Mouse (Mus musculus) CH12.LX (cell line): ENCODE data around the gene Otud7b.

Experiments
- CHD1 ChIP-seq: IDR thresholded peaks from 2 replicates; pipeline ENCODE4 v1.6.1; 2012; ENCODE audit warnings: low read depth, low read length, improper control_type of control experiment, inconsistent platforms
- CTCF ChIP-seq, 2 experiments: IDR thresholded peaks in 1 of 2; conservative IDR thresholded peaks in 1 of 2; 2 replicates each; pipeline ENCODE4 v1.5.1; 2011 to 2012; ENCODE audit warnings: low read depth in 2 of 2, low read length in 2 of 2, improper control_type of control experiment in 1 of 2, inconsistent platforms in 1 of 2, mild to moderate bottlenecking in 1 of 2, moderate library complexity in 1 of 2
- ELF1 ChIP-seq: IDR thresholded peaks from 2 replicates; pipeline ENCODE4 v1.6.1; 2014; ENCODE audit warnings: low read depth, mild to moderate bottlenecking, inconsistent platforms, low read length, improper control_type of control experiment
- MEF2A ChIP-seq: IDR thresholded peaks from 2 replicates; pipeline ENCODE4 v1.6.1; 2014; ENCODE audit warnings: low read depth, mild to moderate bottlenecking, inconsistent platforms, low read length, improper control_type of control experiment, borderline replicate concordance
- MXI1 ChIP-seq: IDR thresholded peaks from 2 replicates; pipeline ENCODE4 v1.6.1; 2011; ENCODE audit warnings: mild to moderate bottlenecking, low read depth, low read length, improper control_type of control experiment
- NELFE ChIP-seq: IDR thresholded peaks from 2 replicates; pipeline ENCODE4 v1.6.1; 2011; ENCODE audit warnings: low read depth, low read length, improper control_type of control experiment
- NRF1 ChIP-seq: IDR thresholded peaks from 2 replicates; pipeline ENCODE4 v1.6.1; 2014; ENCODE audit warnings: low read depth, mild to moderate bottlenecking, inconsistent platforms, low read length, improper control_type of control experiment, moderate library complexity
- POLR2A ChIP-seq: IDR thresholded peaks from 2 replicates; pipeline ENCODE4 v1.6.1; 2011; ENCODE audit warnings: low read depth, mild to moderate bottlenecking, improper control_type of control experiment, low read length
- RAD21 ChIP-seq: IDR thresholded peaks from 2 replicates; pipeline ENCODE4 v1.6.1; 2011; ENCODE audit warnings: low read depth, mild to moderate bottlenecking, low read length, improper control_type of control experiment, moderate library complexity
- RCOR1 ChIP-seq: conservative IDR thresholded peaks from 2 replicates; pipeline ENCODE4 v1.6.1; 2012; ENCODE audit warnings: low read depth, mild to moderate bottlenecking, inconsistent platforms, low read length, improper control_type of control experiment
- TBP ChIP-seq: conservative IDR thresholded peaks from 2 replicates; pipeline ENCODE4 v1.6.1; 2011; ENCODE audit warnings: low read depth, low read length, improper control_type of control experiment
- ZC3H11A ChIP-seq: IDR thresholded peaks from 2 replicates; pipeline ENCODE4 v1.6.1; 2012; ENCODE audit warnings: low read depth, mild to moderate bottlenecking, inconsistent platforms, low read length, improper control_type of control experiment
- ZKSCAN1 ChIP-seq: IDR thresholded peaks from 2 replicates; pipeline ENCODE4 v1.6.1; 2012; ENCODE audit warnings: low read depth, inconsistent platforms, low read length, improper control_type of control experiment, borderline replicate concordance
- ZNF384 ChIP-seq: IDR thresholded peaks from 2 replicates; pipeline ENCODE4 v1.6.1; 2012; ENCODE audit warnings: low read depth, low read length, improper control_type of control experiment, inconsistent platforms

- TF ChIP-seq RCOR1 (no peak), MXI1 (no peak), CTCF (conservative IDR thresholded peaks at IDR 0.05 in 1 of 2, IDR thresholded peaks at IDR 0.05 in 1 of 2; ENCODE audit: low read depth in 2 of 2, low read length in 2 of 2) (no peak), RAD21 (no peak), NELFE (no peak), TBP (no peak), NRF1 (no peak), ZKSCAN1 (no peak), MEF2A (no peak), ZC3H11A (no peak), POLR2A (no peak), ELF1 (no peak), CHD1 (no peak), ZNF384 (no peak)
These were observed 95.4 kb downstream of the Otud7b start for GRCm38 (mm10) chr3:96199731-96200130.
